Mouse (Mus musculus) embryonic stem cell, embryonic (primary cell): Measurements from ENCODE around the gene Nrf1.

Source experiments
- CTCF ChIA-PET, 4 experiments: fragments of 300-600 bp in 2 of 4; fragments of 350-600 bp in 2 of 4; sonication (Branson Sonifier 250); formaldehyde crosslinking; loops; one replicate each; lab custom pipeline; 2022; ENCODE audit warnings: inconsistent platforms in 2 of 4; lab: Charles Lee
- POLR2A ChIA-PET, 4 experiments: fragments of 300-600 bp in 2 of 4; fragments of 350-600 bp in 2 of 4; sonication (Branson Sonifier 250); formaldehyde crosslinking; loops; one replicate each; lab custom pipeline; 2022; ENCODE audit warnings: antibody characterized with exemption in 4 of 4, inconsistent platforms in 1 of 4; lab: Charles Lee

Gene Nrf1

DNA sequence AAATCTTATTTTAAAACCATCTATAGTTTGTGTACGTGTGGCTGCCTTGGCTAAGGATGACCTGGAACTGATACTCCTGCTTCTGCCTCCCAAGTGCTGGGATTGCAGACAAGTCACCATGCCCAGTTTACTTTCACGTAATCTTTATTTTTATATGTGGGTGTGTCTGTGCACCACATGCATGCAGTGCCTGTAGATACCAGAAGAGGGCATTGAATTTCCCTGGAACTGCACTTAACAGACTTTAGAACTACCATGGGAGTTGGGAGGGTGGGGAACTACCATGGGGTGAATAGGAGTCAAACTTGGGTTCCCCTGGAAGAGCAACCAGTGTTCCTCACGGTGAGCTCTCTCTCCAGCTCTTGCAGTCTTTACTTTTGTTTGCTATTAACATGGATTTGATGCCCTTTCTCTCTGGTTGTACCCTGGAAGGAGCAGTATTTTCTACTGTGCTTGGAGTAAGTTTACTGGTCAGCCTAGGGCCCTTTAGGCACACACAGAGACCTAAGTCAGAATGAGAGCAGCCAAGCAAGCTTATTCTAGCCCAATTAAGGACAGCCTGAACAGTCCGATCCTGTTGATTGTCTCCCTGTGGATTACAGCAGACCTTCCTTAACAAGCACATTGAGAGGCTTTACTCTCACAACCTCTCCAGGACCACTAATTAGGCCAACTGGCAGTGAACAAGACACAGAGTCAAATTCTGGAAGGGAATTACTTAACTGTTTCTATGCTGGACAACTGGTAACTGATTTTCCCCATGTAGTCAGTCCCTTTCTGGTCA lies 64.8 kb downstream of the Nrf1 start:
- ChIA-PET CTCF (interaction anchor here in 1 of 4 experiments (0.9 kb wide), 1 partner anchor 93 kb away, joined by 3 read pairs; no protein-coding TSS in a partner anchor), POLR2A (interaction anchor here in 1 of 4 experiments (1.2 to 1.4 kb wide), 4 partner anchors 12 to 95 kb away, joined by 3 to 5 read pairs (median 3); no protein-coding TSS in a partner anchor)

DNA sequence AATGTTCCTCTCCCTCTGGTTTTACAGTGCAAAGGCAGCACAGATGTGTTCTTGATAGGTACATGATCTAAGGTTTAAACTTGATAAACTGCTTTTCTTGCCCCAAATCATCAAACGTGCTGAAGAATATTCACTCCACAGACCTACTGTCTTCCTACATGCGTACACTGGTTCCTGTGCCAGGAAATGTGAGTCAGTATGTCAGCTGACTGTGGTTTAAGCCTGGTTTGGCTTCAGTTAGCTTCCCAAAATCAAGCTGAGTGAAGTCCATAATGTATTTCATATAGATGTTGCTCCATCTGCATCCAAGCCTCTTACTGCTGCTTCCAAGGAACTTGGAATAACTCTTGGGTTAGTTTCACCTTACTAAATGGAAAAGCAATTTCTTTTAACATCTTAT lies 66.3 kb downstream of the Nrf1 start:
- POLR2A ChIA-PET: interaction anchor here in 1 of 4 experiments (0.6 to 2.9 kb wide), 3 partner anchors 10 to 40 kb away, joined by 4 to 7 read pairs (median 4); no protein-coding TSS in a partner anchor
- CTCF ChIA-PET: interaction anchor here in 1 of 4 experiments (0.7 kb wide), 2 partner anchors 37 to 91 kb away, joined by 3 read pairs; no protein-coding TSS in a partner anchor

DNA sequence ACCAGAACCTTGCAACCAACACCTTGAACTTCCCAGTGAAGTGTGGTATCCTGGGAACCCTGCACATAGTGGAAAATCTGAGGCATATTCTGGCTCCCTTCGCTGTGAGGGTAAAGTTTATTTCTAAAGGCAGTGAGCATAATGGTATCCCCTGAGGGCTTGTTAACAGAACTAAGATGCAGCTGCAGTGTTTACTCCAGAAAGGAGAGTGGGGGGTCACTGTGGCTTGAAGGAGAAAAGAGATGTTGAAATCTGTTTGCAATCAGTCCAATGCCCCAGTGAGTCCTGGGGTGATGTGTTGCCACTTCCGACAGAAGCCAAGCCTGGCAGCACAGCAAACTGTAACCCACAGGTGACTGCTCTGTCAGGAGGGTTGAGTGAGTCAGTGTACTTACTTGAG lies 73.4 kb downstream of the Nrf1 start:
- ChIA-PET CTCF (no interaction called here), POLR2A (interaction anchor here in 1 of 4 experiments (1.6 kb wide), 1 partner anchor 41 kb away, joined by 3 read pairs; no protein-coding TSS in a partner anchor)

DNA sequence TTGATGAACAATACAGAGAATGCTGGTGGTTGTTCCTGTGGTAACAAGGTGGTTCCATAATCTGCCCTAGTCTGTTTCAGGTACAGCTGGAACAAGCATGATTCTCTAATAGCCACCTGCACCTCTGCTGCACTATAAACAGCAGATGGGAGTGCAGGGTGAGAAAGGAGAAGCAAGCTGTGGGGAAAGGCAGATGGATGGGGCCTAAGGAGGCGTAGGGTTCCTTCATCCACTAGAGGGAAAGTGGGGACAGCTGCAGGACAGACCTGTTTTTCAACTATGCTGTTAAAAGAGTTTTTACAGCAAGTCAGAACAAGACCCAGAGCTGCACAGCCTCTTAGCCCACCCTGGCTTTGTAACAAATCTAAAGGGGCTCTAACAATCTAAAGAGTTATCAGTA lies 73.8 kb downstream of the Nrf1 start:
- ChIA-PET CTCF (interaction anchor here in 1 of 4 experiments (0.8 kb wide), 1 partner anchor 29 kb away, joined by 3 read pairs; no protein-coding TSS in a partner anchor), POLR2A (interaction anchor here in 1 of 4 experiments (0.9 to 1.0 kb wide), 3 partner anchors 23 to 53 kb away, joined by 3 read pairs; no protein-coding TSS in a partner anchor)

DNA sequence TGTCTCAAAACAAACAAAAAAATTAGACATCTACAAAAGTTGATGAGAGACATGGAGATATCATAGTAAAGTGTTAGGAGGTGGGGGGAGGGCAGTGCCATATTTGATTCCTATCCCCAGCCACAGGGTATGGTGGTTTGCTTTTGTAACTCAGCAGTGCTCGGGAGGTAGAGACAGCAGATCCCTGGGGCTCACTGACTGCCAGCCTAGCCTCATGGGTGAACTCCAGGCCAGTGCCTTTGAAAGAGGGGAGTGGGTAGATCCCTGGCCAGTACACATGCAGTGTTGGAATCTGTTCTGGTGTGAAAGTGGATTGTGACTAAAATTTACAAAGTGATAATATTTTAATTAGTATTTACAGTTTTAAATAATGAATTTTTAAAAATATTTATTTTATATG lies 75.6 kb downstream of the Nrf1 start:
- POLR2A ChIA-PET: interaction anchor here in 1 of 4 experiments (0.8 to 1.4 kb wide), 4 partner anchors 13 to 87 kb away, joined by 3 to 5 read pairs (median 4); no protein-coding TSS in a partner anchor
- CTCF ChIA-PET: interaction anchor here in 1 of 4 experiments (0.5 kb wide), 1 partner anchor 167 kb away, joined by 5 read pairs; no protein-coding TSS in a partner anchor

DNA sequence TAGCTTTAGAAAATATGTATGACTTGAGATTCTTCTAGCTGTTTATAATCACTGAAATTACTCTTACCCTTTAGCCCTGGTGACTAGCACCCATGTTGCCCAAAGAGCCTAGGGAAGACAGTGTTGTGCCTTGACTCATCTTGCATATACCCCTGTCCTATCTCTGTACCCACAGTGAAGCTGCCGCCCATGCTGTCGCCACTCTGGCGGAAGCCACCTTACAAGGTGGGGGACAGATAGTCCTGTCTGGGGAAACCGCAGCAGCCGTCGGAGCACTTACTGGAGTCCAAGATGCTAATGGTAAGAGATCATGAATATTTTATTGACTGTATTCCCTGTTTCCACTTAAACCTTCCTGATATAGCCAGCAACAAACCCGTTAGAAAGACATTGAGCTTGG lies 78.3 kb downstream of the Nrf1 start:
- CTCF ChIA-PET: interaction anchor here (0.5 to 1.5 kb wide), 8 partner anchors 15 to 872 kb away, joined by 3 to 8 read pairs (median 3); no protein-coding TSS in a partner anchor
- POLR2A ChIA-PET: interaction anchor here in 3 of 4 experiments (0.5 to 3.7 kb wide), 17 partner anchors 8 to 384 kb away, joined by 3 to 14 read pairs (median 3); partner anchors contain the start of genes Ssmem1 (in 1 of the 3) and Tmem209 (in 1 of the 3)

DNA sequence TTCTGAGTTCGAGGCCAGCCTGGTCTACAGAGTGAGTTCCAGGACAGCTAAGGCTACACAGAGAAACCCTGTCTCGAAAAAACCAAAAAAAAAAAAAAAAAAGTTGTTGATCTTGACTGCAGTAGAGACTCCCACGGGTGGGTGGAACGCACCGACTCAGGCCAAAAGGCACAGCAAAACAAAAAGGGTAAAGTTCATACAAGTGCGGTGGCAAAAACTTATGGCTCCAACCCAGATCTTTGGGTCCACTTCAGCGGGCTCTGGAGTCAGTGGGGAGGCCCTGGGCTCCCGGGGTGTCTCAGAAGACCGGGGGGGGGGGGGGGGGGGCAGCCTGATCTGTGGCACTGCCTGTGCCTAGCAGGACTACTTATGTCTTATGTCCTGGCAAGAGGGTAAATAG lies 79.0 kb downstream of the Nrf1 start:
- POLR2A ChIA-PET: interaction anchor here in 1 of 4 experiments (0.6 to 3.7 kb wide), 6 partner anchors 12 to 74 kb away, joined by 3 to 14 read pairs (median 5); no protein-coding TSS in a partner anchor
- CTCF ChIA-PET: interaction anchor here in 1 of 4 experiments (0.6 kb wide), 1 partner anchor 254 kb away, joined by 4 read pairs; no protein-coding TSS in a partner anchor

DNA sequence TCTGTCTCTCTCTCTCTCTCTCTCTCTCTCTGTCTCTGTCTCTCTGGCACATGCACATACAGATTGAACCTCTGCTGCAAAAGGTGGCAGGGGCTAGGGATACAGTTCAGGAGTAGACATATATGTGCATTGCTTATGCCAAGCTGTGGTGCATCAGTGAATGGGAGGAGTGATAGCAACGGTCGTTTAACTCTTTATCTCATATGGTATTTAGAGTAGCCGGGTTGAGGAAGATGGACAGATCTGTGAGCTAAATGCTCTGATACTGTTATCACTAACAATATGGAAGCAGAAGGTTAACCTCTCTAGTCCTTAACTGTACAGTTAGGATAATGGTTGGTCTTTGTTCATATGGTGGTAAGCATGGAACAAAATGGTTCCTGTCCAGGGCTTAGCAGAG lies 84.6 kb downstream of the Nrf1 start:
- POLR2A ChIA-PET: interaction anchor here in 1 of 4 experiments (1.8 to 2.3 kb wide), 2 partner anchors 10 to 11 kb away, joined by 4 to 5 read pairs; no protein-coding TSS in a partner anchor
- CTCF ChIA-PET: interaction anchor here in 1 of 4 experiments (0.5 kb wide), 1 partner anchor 850 kb away, joined by 4 read pairs; no protein-coding TSS in a partner anchor

DNA sequence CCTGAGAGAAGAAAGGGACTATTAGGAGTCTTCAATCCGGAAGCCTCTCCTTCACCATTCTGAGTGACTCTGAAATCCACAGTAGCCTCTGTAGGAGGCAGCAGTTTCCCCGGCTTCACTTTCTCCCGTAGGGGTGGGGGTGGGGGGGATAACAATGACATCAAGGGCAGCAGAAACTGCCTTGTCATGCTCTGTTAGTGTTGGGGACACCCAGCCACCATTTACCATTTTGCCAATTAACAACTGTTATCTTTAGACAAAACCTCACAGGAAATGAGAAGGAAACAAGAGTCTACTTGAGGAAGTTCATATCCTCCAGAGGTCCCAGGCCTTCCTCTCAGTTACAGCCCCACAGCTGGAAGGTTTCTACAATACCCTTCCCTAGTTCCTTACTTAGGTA lies 87.8 kb downstream of the Nrf1 start:
- POLR2A ChIA-PET: interaction anchor here in 2 of 4 experiments (0.6 to 1.6 kb wide), 6 partner anchors 9 to 1648 kb away, joined by 3 to 6 read pairs (median 4); no protein-coding TSS in a partner anchor
- CTCF ChIA-PET: no interaction called here

DNA sequence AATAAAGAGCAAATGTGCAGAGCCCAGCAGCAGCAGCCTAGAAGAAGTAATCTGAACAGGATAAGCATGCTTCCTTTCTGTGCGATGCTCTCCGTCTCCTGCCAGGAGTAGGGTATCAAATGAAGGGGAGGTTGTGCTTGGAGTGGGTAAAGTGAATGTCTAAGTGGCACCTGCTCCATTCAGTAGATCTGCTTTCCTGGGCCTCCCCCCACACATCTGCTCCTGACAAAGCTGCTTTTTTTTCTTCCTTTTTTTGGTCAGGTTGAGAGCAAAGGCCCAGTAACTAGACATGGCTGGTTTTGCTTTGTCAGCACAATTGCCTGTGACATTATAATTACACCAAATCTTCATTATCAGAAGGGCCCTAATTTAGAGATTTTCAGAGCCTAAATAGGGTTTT lies 89.4 kb downstream of the Nrf1 start:
- CTCF ChIA-PET: no interaction called here
- POLR2A ChIA-PET: interaction anchor here in 1 of 4 experiments (0.9 to 1.7 kb wide), 3 partner anchors 13 to 17 kb away, joined by 3 to 5 read pairs (median 3); no protein-coding TSS in a partner anchor

DNA sequence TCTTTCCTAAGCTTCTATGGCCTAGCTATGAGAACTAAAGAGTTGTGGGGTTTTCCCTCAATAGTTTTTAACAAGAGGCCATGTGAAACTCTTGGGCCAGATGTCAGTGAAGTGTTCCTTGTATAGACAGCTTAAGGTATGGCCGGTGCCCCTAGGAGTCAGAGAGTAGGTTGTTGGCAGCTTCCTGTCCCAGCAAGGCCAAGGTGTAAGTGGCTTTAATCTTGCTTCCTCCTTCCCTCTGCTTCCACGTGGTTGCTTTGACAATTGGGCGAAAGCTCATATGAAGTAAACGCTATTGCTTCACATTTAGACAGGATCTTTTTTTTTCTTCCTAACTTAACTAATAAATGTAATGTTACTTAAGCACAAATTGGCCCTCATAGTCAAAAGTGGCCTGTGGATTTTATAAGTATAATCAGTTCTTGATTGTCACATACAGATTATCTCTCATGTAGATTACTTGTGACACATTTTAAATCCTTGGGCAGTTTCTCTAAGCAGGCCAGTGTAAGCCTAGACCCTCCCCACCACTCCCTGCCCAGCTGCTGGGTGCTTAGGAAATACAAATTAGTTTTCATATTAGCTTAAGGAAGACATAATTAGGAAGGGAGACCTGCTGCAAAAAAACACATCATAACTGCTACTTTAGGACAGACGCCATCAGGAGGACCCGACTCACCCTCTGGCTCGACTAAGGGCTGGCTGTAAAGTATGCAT lies 91.7 kb downstream of the Nrf1 start:
- CTCF ChIA-PET: interaction anchor here in 1 of 4 experiments (1.2 kb wide), 1 partner anchor 72 kb away, joined by 4 read pairs; no protein-coding TSS in a partner anchor
- POLR2A ChIA-PET: interaction anchor here in 3 of 4 experiments (0.5 to 8.1 kb wide), 8 partner anchors 10 to 200 kb away, joined by 3 to 75 read pairs (median 4); no protein-coding TSS in a partner anchor

DNA sequence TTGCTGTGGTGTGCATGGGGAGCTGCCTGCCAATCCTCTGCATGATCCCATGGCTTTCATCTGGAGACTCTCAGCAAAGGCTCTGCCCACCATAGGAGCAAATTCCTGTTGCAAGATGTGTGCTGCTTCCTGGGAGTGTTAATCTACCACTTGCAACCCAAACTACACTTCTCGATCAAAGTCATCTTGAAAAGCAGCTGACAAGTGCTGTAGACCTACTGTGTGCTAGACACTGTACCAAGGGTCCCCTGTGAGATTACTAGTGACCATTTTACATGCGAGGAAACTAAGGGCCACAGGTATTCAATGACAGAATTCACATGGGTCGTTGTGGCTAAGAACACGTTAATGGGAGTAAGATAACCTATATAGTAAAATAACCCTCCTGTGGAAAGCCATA lies 95.5 kb downstream of the Nrf1 start:
- POLR2A ChIA-PET: interaction anchor here in 2 of 4 experiments (0.6 to 8.1 kb wide), 13 partner anchors 9 to 85 kb away, joined by 3 to 75 read pairs (median 5); no protein-coding TSS in a partner anchor
- CTCF ChIA-PET: interaction anchor here in 3 of 4 experiments (0.6 to 1.5 kb wide), 4 partner anchors 67 to 91 kb away, joined by 3 to 4 read pairs (median 3); no protein-coding TSS in a partner anchor

DNA sequence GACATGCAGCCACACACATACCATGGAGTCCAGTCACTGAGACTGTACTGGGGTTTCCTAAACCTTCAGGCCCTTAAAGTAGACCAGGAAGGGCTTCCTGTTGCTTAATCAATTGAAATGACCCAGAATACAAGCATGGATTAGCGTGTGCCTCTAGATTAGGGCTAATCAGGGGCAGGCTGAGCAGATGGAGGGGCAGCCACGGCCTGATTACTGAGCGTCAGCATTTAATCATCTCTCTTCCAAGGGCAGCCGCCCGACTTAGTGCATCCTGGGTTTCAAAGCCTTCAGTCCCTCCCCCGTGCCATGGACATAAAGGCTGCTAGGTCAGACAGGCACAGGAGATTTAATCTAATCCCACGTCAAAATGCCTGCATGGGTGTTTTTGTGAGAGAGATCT lies 99.3 kb downstream of the Nrf1 start:
- CTCF ChIA-PET: no interaction called here
- POLR2A ChIA-PET: interaction anchor here in 1 of 4 experiments (1.0 kb wide), 1 partner anchor 11 kb away, joined by 3 read pairs; no protein-coding TSS in a partner anchor

DNA sequence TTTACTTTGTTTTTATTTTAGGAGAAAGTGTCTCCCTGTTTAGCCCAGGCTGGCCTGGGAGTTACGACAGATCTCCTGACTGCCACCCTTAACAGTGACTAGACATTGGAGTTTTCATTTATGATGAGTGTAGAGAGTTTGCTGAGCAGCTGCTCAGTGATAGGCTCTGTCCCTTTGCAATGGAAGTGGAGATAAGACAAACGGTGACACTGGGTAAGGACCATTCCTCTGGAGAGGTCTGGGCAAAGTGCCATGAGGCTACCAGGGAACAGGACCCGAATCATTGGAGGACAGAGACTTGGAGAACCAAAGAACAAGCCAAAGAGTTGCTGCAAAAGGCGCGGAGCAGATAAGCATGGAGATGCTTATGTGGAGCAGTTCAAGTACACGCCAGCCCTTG lies 100.0 kb downstream of the Nrf1 start:
- ChIA-PET CTCF (no interaction called here), POLR2A (interaction anchor here in 1 of 4 experiments (1.0 kb wide), 1 partner anchor 10 kb away, joined by 3 read pairs; no protein-coding TSS in a partner anchor)

DNA sequence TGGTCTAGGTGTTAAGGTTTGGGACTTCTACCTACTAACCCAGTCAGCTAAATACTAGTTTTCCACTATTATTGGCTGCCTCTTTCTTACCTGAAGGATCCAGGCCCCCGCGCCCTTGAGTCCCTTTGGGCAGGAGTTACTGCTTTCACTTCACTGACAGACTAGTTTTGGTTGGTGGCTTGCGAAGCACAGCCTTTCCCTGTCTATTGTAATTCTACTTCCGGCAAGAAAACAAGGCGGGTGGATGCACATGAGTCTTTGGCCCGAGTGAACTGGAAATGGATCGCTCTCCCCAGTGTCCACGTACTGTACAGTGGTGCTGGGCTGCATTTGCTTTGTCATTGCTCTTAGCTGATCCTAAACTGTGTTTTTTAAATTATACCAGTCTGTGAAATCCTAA lies 102.7 kb downstream of the Nrf1 start:
- POLR2A ChIA-PET: interaction anchor here in 3 of 4 experiments (0.7 to 15.5 kb wide), 14 partner anchors 9 to 56 kb away, joined by 3 to 507 read pairs (median 4); no protein-coding TSS in a partner anchor
- CTCF ChIA-PET: interaction anchor here in 2 of 4 experiments (0.7 to 1.7 kb wide), 2 partner anchors 11 to 12 kb away, joined by 3 read pairs; no protein-coding TSS in a partner anchor

DNA sequence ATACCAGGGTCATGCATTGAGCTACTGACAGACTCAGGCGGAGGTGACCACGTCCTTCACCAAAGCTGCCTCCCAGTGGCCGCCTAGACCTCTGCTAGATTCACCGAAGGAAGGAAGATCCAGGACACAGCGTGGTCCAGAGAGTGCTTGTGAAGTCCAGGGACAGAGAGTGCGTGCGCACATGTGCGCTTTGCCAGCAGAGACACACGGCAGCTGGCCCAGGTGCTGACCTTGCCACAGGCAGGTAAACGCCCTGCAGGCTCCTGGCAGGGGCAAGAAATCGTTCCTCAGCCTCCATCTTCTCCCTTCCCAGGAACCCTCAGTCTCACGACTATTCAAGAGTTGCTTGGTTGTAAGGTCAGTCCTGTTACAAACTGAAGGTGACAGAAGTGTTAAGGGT lies 104.4 kb downstream of the Nrf1 start:
- CTCF ChIA-PET: interaction anchor here in 2 of 4 experiments (0.7 to 1.2 kb wide), 2 partner anchors 15 to 51 kb away, joined by 3 to 4 read pairs; no protein-coding TSS in a partner anchor
- POLR2A ChIA-PET: interaction anchor here in 2 of 4 experiments (1.3 to 15.5 kb wide), 7 partner anchors 9 to 52 kb away, joined by 3 to 507 read pairs (median 5); no protein-coding TSS in a partner anchor

DNA sequence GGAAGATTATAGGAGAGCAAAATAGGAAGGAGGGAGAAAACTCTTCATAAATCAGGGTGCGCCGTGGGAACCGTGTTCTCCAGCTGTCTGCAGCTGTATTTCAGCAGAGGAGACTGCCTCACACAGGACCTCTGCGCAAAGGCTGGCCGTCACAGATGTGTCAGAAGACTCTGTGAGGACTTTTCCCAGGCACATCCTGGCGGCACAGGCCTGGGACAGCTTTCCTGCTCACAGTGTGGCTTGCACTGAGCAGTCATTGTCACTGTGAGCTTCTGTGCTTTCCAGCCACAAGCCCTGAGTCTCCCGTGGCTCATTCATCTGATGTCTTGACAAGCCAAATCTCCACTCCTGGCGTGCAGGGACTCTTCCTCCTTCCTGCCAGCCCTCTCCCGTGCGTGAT lies 104.9 kb downstream of the Nrf1 start:
- CTCF ChIA-PET: interaction anchor here in 2 of 4 experiments (0.7 to 1.2 kb wide), 2 partner anchors 15 to 50 kb away, joined by 3 to 4 read pairs; no protein-coding TSS in a partner anchor
- POLR2A ChIA-PET: interaction anchor here in 2 of 4 experiments (0.9 to 15.5 kb wide), 7 partner anchors 9 to 119 kb away, joined by 3 to 507 read pairs (median 15); no protein-coding TSS in a partner anchor
